Mouse (Mus musculus): ENCODE results near the gene Fam187a.

GRCm38 (mm10) chr11:102859933-102860332 is 25.0 kb upstream of the Fam187a start:
- TF ChIP-seq POLR2A (IDR thresholded peaks at IDR 0.05; ENCODE audit: borderline replicate concordance, control insufficient read depth, low read depth, low read length) (no peak), CTCF (IDR thresholded peaks at IDR 0.05; ENCODE audit: control insufficient read depth, insufficient read depth, low read length) (no peak)

All from bone marrow, adult 2 months (tissue).